Mouse (Mus musculus): Measurements from ENCODE around the gene Mapkapk3.

The Mapkapk3 gene

GRCm38 (mm10) chr9:107263912-107264311 lies 25.8 kb downstream of the Mapkapk3 start:
- DNase-seq (ENCODE audit: low spot score): no peak

- DNase-seq (ENCODE audit: low spot score): no peak
Measured at GRCm38 (mm10) chr9:107262375-107262774, 27.3 kb downstream of the Mapkapk3 start.

GRCm38 (mm10) chr9:107261792-107262191 lies 27.9 kb downstream of the Mapkapk3 start:
- DNase-seq (ENCODE audit: low spot score): no peak

- no peak for DNase-seq (ENCODE audit: low spot score)
Measured at GRCm38 (mm10) chr9:107260836-107261235, 28.8 kb downstream of the Mapkapk3 start.

GRCm38 (mm10) chr9:107260429-107260828 lies 29.2 kb downstream of the Mapkapk3 start:
- no peak for DNase-seq (ENCODE audit: low spot score)

- DNase-seq (ENCODE audit: low spot score): no peak
Measured at GRCm38 (mm10) chr9:107259571-107259970, 30.1 kb downstream of the Mapkapk3 start.

- DNase-seq (ENCODE audit: low spot score): no peak
Measured at GRCm38 (mm10) chr9:107255596-107255995, 34.1 kb downstream of the Mapkapk3 start.

GRCm38 (mm10) chr9:107254925-107255324 lies 34.8 kb downstream of the Mapkapk3 start:
- no peak for DNase-seq (ENCODE audit: low spot score)

GRCm38 (mm10) chr9:107254476-107254875 lies 35.2 kb downstream of the Mapkapk3 start:
- peak; percentile 23 for DNase-seq (ENCODE audit: low spot score)

- DNase-seq (ENCODE audit: low spot score): no peak
Measured at GRCm38 (mm10) chr9:107252164-107252563, 37.5 kb downstream of the Mapkapk3 start.

- DNase-seq (ENCODE audit: low spot score): no peak
Measured at GRCm38 (mm10) chr9:107250416-107251337, 39.0 kb downstream of the Mapkapk3 start.

GRCm38 (mm10) chr9:107249154-107249553 lies 40.5 kb downstream of the Mapkapk3 start:
- no peak for DNase-seq (ENCODE audit: low spot score)

GRCm38 (mm10) chr9:107246170-107246569 lies 43.5 kb downstream of the Mapkapk3 start:
- DNase-seq (ENCODE audit: low spot score): peak; percentile 12

GRCm38 (mm10) chr9:107245311-107245710 lies 44.4 kb downstream of the Mapkapk3 start:
- no peak for DNase-seq (ENCODE audit: low spot score)

- DNase-seq (ENCODE audit: low spot score): no peak
Measured at GRCm38 (mm10) chr9:107236151-107236550, 53.5 kb downstream of the Mapkapk3 start.

GRCm38 (mm10) chr9:107235261-107235660 lies 54.4 kb downstream of the Mapkapk3 start:
- no peak for DNase-seq (ENCODE audit: low spot score)

- no peak for DNase-seq (ENCODE audit: low spot score)
Measured at GRCm38 (mm10) chr9:107232140-107232539, 57.5 kb downstream of the Mapkapk3 start.

- DNase-seq (ENCODE audit: low spot score): no peak
Measured at GRCm38 (mm10) chr9:107231539-107232139, 58.0 kb downstream of the Mapkapk3 start, which contains the start of gene Dock3. Gene Dock3 (minus strand): TSS chr9:107231909.

- DNase-seq (ENCODE audit: low spot score): no peak
Measured at GRCm38 (mm10) chr9:107230991-107231538, 58.6 kb downstream of the Mapkapk3 start.

GRCm38 (mm10) chr9:107224597-107224996 lies 65.1 kb downstream of the Mapkapk3 start:
- DNase-seq (ENCODE audit: low spot score): no peak
